Mouse (Mus musculus) liver, embryonic 13.5 days (tissue): Measurements from ENCODE around the gene Pom121. TPM values are rescaled to one million over a fixed set of nuclear protein-coding genes. Genes with fewer than 3 reads are reported as not detected.
"Not testable (repeated sequence)": the region's sequence is repeated elsewhere in the genome, so short reads cannot be mapped to it uniquely, and the experiment has no call there.

Source experiments
- ATAC-seq: fragments of 200-750 bp; cut with Nextera tagmentation; 2 replicates; pipeline ENCODE4 v1.8.0; 2017; ENCODE audit warnings: low read depth, mild to moderate bottlenecking, moderate number of reproducible peaks, moderate library complexity
- DNase-seq: peaks from one replicate; pipeline ENCODE4 v3.0.0; 2022
- H3K27ac ChIP-seq: fragments of 300-500 bp; sonication (generic); 2 replicates; pipeline ENCODE4 v1.5.1; 2015; ENCODE audit warnings: moderate library complexity, mild to moderate bottlenecking, inconsistent platforms
- H3K27me3 ChIP-seq: fragments of 300-500 bp; sonication (generic); 2 replicates; pipeline ENCODE4 v1.6.1; 2015; ENCODE audit warnings: mild to moderate bottlenecking, inconsistent platforms
- H3K36me3 ChIP-seq: fragments of 300-500 bp; sonication (generic); 2 replicates; pipeline ENCODE4 v1.6.1; 2015; ENCODE audit warnings: mild to moderate bottlenecking, inconsistent platforms
- H3K4me1 ChIP-seq: fragments of 300-500 bp; sonication (generic); replicated peaks from 2 replicates; pipeline ENCODE4 v1.6.1; 2015; ENCODE audit warnings: inconsistent platforms
- H3K4me2 ChIP-seq: fragments of 300-500 bp; sonication (generic); 2 replicates; pipeline ENCODE4 v1.6.1; 2015; ENCODE audit warnings: inconsistent platforms, mild to moderate bottlenecking, moderate library complexity
- H3K4me3 ChIP-seq: fragments of 300-500 bp; sonication (generic); replicated peaks from 2 replicates; pipeline ENCODE4 v1.5.1; 2015; ENCODE audit warnings: mild to moderate bottlenecking, inconsistent platforms
- H3K9ac ChIP-seq: fragments of 300-500 bp; sonication (generic); 2 replicates; pipeline ENCODE4 v1.6.1; 2015; ENCODE audit warnings: mild to moderate bottlenecking, inconsistent platforms
- H3K9me3 ChIP-seq: fragments of 300-500 bp; sonication (generic); replicated peaks from 2 replicates; pipeline ENCODE4 v1.6.1; 2016; ENCODE audit warnings: inconsistent platforms
- WGBS: fragments of 180-500 bp; shearing (Covaris S2); methylation state at CpG from one replicate; pipeline ENCODE4 v1.1.7; 2015; ENCODE audit not compliant: insufficient replicate concordance; 5-methylcytosine and 5-hydroxymethylcytosine counted together
- polyA plus RNA-seq: library from polyadenylated mRNA; unstranded; fragments of >200 nt; fragmentation: Nextera tagmentation; extraction: Ambion mirVana; gene quantifications from 2 replicates; pipeline ENCODE4 v1.2.1, GENCODE M21; 2015

The Pom121 gene
- polyA plus RNA-seq, 1 experiment from 2014 or later, result 6.7 TPM

DNA sequence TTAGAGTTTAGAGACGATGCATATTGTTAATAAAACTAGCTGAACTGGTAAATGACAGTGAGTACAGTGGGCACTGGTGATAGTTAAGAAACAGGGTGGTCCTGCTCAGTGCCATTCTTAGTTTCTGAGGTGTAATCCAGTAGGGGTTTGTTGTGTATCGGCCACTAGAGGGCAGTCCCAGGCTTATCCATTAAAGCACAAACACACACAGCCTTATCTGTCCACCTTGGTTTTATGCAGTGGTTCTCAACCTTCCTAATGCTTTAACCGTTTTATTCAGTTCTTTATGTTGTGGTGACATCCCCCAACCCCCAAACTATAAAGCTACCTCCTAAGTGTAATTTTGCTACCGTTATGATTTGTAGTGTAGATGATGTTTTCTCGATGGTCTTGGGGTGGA lies 1.5 kb upstream of the Pom121 start:
- Histone ChIP-seq H3K4me2 (no peak overlapping the region), H3K9me3 (no peaks in the 10 kb centered on the region), H3K4me3 (no peak overlapping the region), H3K27ac (no peak overlapping the region), H3K4me1 (peaks cover 33% of the 10 kb centered on the region), H3K27me3 (no peaks in the 10 kb centered on the region), H3K9ac (no peak overlapping the region), H3K36me3 (peaks cover 15% of the 10 kb centered on the region)
- no peak for ATAC-seq
- WGBS, result 33% methylated on average over 5 of the region's 5 CpGs
- peak; percentile 39 for DNase-seq

DNA sequence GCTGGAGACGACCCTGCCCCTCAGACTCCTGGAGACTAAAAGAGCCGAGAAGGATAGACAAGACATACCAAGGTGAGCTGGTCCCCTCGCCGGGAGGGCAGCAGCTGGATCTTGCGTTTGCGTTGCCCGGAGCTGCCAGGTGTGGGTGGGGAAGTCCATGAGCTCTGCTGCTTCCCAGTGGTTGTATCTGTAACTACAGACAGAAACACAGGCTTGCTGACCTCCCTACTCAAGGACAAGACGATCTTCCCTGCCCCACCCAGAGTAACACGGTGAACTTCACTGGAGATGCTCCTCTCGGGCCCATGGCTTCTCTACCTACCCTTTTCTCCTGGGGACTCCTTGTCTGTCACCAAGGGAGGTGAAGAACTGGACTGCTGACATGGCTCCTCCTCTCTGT lies 10.6 kb downstream of the Pom121 start:
- WGBS, result 80% methylated on average over 10 of the region's 10 CpGs
- Histone ChIP-seq H3K4me3 (no peak overlapping the region), H3K9ac (no peak overlapping the region), H3K4me2 (no peak overlapping the region), H3K27me3 (no peaks in the 10 kb centered on the region), H3K36me3 (peaks cover 95% of the 10 kb centered on the region), H3K27ac (no peak overlapping the region), H3K9me3 (no peaks in the 10 kb centered on the region), H3K4me1 (no peaks in the 10 kb centered on the region)
- DNase-seq (no peak), ATAC-seq (no peak)

DNA sequence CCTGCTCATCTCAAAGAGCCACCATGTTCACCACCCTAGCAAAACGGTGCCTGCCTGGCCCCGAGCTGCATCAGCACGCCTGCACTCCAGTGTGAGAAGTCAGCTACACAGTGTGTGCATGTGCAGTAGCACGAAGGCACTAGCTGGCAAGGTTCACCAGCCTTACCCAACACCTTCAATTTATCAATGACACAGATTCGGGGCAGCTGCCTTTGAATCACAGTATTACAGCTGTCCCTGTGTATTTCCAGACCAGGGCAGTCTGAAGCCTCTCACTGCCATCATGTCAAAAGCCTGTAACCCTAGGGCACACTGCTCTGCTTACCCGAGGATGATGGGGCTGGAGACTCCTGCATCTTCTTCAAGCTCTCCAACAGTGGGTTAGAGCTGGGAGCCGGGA lies 11.6 kb downstream of the Pom121 start:
- no peak for DNase-seq
- H3K27ac ChIP-seq, result no peak overlapping the region
- WGBS, result 79% methylated on average over 7 of the region's 7 CpGs
- no peaks in the 10 kb centered on the region for H3K27me3 ChIP-seq
- H3K36me3 ChIP-seq, result peaks cover 95% of the 10 kb centered on the region
- H3K9me3 ChIP-seq, result no peaks in the 10 kb centered on the region
- no peaks in the 10 kb centered on the region for H3K4me1 ChIP-seq
- no peak overlapping the region for H3K9ac ChIP-seq
- no peak overlapping the region for H3K4me3 ChIP-seq
- no peak overlapping the region for H3K4me2 ChIP-seq
- no peak for ATAC-seq

DNA sequence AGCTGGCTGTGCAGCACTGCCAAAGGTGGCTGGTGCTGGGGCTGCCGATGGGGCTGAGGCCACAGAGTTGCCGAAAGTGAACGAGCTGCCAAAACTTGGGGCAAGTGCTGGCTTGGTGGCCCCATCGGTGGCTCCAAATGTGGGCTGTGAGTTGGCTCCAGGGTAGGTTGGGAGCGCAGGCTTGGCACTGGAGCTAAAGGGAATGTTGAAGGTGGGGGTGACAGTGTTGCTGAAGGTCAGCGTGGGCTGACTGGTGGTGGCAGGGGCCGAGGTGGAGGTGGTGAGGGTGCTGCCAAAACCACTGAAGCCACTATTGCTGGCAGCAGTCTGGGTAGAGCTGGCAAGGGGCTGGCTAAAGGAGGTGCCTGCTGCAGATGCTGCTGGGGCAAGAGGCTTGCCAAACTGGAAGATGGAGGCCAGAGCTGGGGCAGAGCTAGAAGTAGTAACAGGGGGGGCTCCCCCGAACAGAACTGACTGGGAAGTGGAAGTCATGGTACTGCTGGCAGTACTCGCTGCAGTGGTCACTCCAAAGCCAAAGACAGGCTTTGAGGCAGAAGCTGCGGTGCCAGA lies 12.9 kb downstream of the Pom121 start:
- DNase-seq (no peak), ATAC-seq (no peak)
- peaks cover 95% of the 10 kb centered on the region for H3K36me3 ChIP-seq
- no peaks in the 10 kb centered on the region for H3K9me3 ChIP-seq
- H3K27me3 ChIP-seq, result no peaks in the 10 kb centered on the region
- WGBS, result 90% methylated on average over 10 of the region's 10 CpGs
- H3K9ac ChIP-seq, result no peak overlapping the region
- H3K4me1 ChIP-seq, result no peaks in the 10 kb centered on the region
- H3K4me2 ChIP-seq, result no peak overlapping the region
- H3K4me3 ChIP-seq, result no peak overlapping the region
- no peak overlapping the region for H3K27ac ChIP-seq

DNA sequence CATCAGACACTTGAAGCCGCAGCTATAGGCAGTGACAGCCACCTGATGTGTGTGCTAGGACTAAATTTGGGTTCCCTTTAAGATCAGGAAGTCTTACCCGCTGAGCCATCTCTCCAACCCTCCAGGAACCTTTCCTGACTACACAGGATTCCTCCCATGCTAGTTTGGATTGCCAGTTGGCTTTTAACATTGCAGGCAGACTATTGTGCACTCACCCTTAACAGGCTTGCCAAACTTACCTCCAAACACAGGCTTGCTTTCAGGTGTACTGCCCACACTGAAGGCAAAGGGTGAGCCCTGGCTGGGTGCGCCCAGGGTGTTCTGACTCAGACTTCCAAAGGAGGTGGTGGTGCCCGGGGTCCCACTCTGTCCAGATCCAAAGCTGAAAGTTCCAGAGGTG lies 13.7 kb downstream of the Pom121 start:
- H3K4me3 ChIP-seq, result no peak overlapping the region
- no peak overlapping the region for H3K9ac ChIP-seq
- no peak for ATAC-seq
- H3K27me3 ChIP-seq, result no peaks in the 10 kb centered on the region
- no peak overlapping the region for H3K27ac ChIP-seq
- no peaks in the 10 kb centered on the region for H3K9me3 ChIP-seq
- H3K36me3 ChIP-seq, result peaks cover 99% of the 10 kb centered on the region
- H3K4me1 ChIP-seq, result no peaks in the 10 kb centered on the region
- 91% methylated on average over 4 of the region's 4 CpGs for WGBS
- no peak overlapping the region for H3K4me2 ChIP-seq
- DNase-seq, result no peak

DNA sequence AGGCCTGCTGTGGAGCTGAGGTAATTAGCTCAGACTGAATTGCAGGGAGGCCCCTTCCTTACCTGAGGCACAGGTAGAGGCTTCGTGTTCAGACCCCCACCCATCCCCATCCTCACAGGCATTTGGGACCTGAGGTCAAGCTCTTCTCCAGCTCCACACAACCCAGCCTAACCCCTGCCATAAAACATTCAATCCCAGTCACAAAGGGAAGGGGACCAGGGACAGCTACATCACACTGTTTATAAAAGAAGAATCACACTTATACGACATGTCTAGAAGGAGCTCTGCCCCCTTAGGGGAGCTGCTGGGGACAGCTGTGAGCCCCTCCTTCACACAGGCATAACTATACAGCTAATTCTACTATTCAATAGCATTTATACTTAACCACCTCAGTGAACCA lies 18.0 kb downstream of the Pom121 start:
- H3K27me3 ChIP-seq, result no peaks in the 10 kb centered on the region
- no peak overlapping the region for H3K4me2 ChIP-seq
- 61% methylated on average over 2 of the region's 2 CpGs for WGBS
- H3K36me3 ChIP-seq, result peaks cover 97% of the 10 kb centered on the region
- H3K4me3 ChIP-seq, result no peak overlapping the region
- peaks cover under 1% of the 10 kb centered on the region; the same call in 1 of the 2 replicates for H3K4me1 ChIP-seq
- no peak overlapping the region for H3K9ac ChIP-seq
- H3K27ac ChIP-seq, result no peak overlapping the region
- DNase-seq (no peak), ATAC-seq (no peak)
- H3K9me3 ChIP-seq, result no peaks in the 10 kb centered on the region

DNA sequence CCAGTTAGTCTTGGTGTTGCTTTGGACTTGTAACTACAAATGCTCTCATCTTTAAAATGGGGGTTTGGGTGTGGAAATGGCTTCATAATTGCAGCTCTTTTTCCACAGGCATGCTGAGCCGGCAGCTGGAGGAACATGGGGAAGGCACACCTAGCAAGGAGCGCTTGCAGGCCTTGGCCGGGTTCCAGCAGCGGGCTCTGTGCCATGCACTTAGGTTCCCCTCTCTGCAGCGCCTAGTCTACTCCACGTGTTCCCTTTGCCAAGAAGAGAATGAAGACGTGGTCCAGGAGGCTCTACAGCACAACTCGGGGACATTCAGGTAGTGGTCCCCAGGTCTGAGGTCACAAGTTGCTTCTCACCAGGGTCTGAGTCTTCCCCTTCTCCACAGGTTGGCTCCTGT lies 19.2 kb downstream of the Pom121 start:
- Histone ChIP-seq H3K9me3 (no peaks in the 10 kb centered on the region), H3K36me3 (peaks cover 88% of the 10 kb centered on the region), H3K4me1 (peaks cover 12% of the 10 kb centered on the region), H3K27me3 (no peaks in the 10 kb centered on the region), H3K4me2 (no peak overlapping the region), H3K9ac (no peak overlapping the region), H3K4me3 (no peak overlapping the region), H3K27ac (no peak overlapping the region)
- no peak for DNase-seq
- 83% methylated on average over 8 of the region's 8 CpGs for WGBS
- no peak for ATAC-seq

DNA sequence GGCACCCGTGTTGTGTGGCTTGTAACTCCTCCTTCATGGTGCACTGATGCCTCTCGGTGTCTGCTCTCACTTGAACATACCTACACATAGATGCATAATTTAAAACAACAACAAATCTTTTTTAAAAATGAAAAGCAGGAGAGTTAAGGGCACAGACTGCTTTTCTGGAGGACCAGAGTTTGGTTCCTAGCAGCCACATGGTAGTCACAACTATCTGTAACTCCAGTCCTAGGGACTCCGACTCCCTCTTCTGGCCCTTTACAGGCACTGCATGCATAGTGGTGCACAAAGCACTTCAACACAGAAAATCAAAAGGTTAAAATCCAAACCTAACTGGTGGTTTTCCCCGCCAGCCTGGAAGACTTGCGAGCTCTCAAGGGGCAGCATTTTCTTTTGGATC lies 20.7 kb downstream of the Pom121 start:
- no peaks in the 10 kb centered on the region for H3K27me3 ChIP-seq
- 85% methylated on average over 5 of the region's 5 CpGs for WGBS
- no peak overlapping the region for H3K27ac ChIP-seq
- no peak overlapping the region for H3K4me2 ChIP-seq
- H3K9me3 ChIP-seq, result no peaks in the 10 kb centered on the region
- H3K4me3 ChIP-seq, result no peak overlapping the region
- peaks cover 21% of the 10 kb centered on the region for H3K4me1 ChIP-seq
- peaks cover 72% of the 10 kb centered on the region for H3K36me3 ChIP-seq
- no peak for ATAC-seq
- no peak for DNase-seq
- H3K9ac ChIP-seq, result no peak overlapping the region

DNA sequence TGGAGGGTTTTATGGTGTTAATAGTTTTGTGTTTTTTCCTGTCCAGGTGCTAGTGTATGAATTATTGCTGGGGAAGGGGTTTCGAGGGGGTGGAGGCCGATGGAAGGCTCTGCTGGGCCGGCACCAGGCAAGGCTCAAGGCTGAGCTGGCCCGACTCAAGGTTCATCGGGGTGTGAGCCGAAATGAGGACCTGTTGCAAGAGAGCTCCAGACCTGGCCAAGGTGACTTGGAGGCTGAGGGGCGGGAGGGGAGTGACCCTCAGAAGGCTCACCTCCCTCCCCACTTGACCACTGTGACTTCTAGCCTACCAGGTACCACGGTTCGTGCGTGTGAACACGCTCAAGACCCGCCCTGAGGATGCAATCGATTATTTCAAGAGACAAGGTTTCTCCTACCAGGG lies 23.2 kb downstream of the Pom121 start:
- H3K9me3 ChIP-seq, result no peaks in the 10 kb centered on the region
- peaks cover 48% of the 10 kb centered on the region for H3K36me3 ChIP-seq
- DNase-seq (no peak), ATAC-seq (no peak)
- 83% methylated on average over 13 of the region's 13 CpGs for WGBS
- peak overlapping the region; percentile 81 for H3K4me3 ChIP-seq
- H3K4me2 ChIP-seq, result peak overlapping the region; percentile 89
- H3K27me3 ChIP-seq, result no peaks in the 10 kb centered on the region
- no peak overlapping the region for H3K27ac ChIP-seq
- peaks cover 21% of the 10 kb centered on the region for H3K4me1 ChIP-seq
- H3K9ac ChIP-seq, result no peak overlapping the region; the same call in 1 of the 2 replicates

DNA sequence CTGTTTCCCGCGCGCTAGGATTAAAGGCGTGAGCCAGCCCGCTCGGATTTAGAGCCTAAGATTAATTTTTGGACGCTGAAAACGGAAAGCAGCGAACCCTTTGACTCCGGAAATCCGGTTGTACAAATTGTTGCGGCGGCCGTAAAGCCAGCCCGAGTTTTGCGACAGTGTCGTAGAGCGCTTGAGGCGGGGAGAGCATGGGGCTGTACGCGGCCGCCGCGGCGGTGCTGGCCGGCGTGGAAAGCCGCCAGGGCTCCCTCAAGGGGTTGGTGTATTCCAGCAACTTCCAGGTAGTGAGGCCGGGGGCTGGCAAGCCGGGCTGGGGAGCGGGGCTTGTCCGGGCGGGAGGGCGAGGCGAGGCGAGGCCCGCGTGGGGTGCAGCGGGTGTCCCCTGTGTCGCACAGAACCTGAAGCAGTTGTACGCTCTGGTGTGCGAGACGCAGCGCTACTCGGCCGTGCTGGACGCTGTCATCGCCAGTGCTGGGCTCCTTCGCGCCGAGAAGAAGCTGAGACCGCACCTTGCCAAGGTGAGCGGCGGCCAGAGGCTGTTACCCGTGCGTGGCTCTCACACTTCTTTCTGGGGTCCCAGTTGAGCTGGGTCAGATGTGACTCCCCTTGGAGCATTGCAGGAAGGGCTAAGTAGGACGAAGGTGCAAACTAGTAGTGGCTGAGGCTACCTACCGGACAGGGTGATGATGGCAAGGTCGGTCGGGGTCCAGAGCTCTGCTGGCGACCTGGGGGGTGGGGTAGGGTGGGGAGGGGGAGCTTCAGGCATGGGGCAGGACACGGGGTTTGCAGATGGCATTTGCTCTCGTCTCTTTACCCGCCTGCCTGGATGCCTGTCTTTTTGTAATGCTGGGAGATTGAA lies 24.3 kb downstream of the Pom121 start, which contains the start of gene Nsun5:
TSS of gene Nsun5 (plus strand) at position 167 of the 868 bp plus-strand sequence.
- peak within 1 kb of the TSS; percentile 72 for H3K27ac ChIP-seq
- H3K4me1 ChIP-seq, result peaks cover 21% of the 10 kb centered on the region
- ATAC-seq (peak; percentile 76), DNase-seq (peak; percentile 89)
- peak within 1 kb of the TSS; percentile 81 for H3K4me3 ChIP-seq
- peak within 1 kb of the TSS; percentile 89 for H3K4me2 ChIP-seq
- WGBS, result under 1% methylated on average over 64 of the region's 64 CpGs
- H3K36me3 ChIP-seq, result peaks cover 37% of the 10 kb centered on the region
- H3K9me3 ChIP-seq, result no peaks in the 10 kb centered on the region
- H3K9ac ChIP-seq, result peak within 1 kb of the TSS; percentile 81
- no peaks in the 10 kb centered on the region for H3K27me3 ChIP-seq

DNA sequence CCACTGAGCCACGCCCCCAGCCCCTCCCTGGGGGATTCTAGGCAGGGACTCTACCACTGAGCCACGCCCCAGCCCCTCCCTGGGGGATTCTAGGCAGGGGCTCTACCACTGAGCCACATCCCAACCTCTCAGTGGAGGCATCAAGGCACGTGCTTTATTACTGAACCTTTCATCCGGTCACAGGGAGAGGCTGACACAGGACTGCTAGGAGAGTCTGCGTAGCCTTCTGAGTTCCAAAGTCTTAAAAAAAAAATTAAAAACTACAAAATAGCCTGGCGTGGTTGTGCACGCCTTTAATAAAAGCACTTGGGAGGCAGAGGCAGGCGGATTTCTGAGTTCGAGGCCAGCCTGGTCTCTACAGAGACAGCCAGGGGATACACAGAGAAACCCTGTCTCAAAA lies 25.1 kb downstream of the Pom121 start:
- Histone ChIP-seq H3K4me1 (peaks cover 21% of the 10 kb centered on the region), H3K9ac (peak overlapping the region; percentile 81), H3K4me2 (peak overlapping the region; percentile 89), H3K36me3 (peaks cover 28% of the 10 kb centered on the region), H3K4me3 (peak overlapping the region; percentile 81), H3K27ac (peak overlapping the region; percentile 72)
- not testable (repeated sequence) for DNase-seq, H3K27me3 ChIP-seq, H3K9me3 ChIP-seq, ATAC-seq
- whole genome bisulfite sequencing, result 54% methylated on average over 9 of the region's 9 CpGs
